Mouse (Mus musculus): ENCODE data around the gene Syn3.

DNA sequence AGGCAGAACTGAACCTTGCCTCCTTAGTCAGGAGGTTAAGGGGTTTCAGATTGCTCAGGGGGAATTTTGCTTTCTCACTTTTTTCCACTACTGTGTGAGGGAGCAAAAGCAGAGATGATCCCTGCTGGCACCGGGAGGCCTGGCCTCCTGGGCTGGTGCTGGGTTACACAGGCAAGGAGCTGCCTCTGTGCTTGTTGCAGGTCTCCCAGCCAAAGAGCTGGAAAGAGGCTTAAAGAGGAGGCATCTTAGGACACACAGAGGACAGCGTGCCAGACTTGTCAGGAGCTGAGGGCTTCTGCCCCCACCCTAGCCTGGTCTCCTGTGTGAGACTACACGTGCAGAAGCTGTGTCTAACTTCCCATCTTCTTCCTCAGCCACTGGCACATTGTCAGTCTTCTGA, 183.2 kb downstream of the Syn3 start:
- TF ChIP-seq POLR2A (IDR thresholded peaks at IDR 0.05; ENCODE audit: low read depth, low read length) (no peak), CTCF (conservative IDR thresholded peaks at IDR 0.05; ENCODE audit: insufficient read depth, insufficient read length, low read depth, low read length) (no peak)
